Mouse (Mus musculus): Measurements from ENCODE around the gene Mad2l2. TPM values are rescaled to one million over a fixed set of nuclear protein-coding genes. Genes with fewer than 3 reads are reported as not detected.

The Mad2l2 gene
- polyA plus RNA-seq, 1 experiment from 2014 or later = 68.5 TPM

Small RNA genes lying within 50 kb of the gene (microRNA-seq; reads per million reads assigned to microRNA genes)
- gene Mir7022 (ENCODE audit: insufficient number of aligned reads) = not detected

Other genes with a start within 250 kb of the Mad2l2 start
- gene Mfn2, start 225.7 kb upstream of the Mad2l2 start, polyA plus RNA-seq (2014; fragmentation: Nextera tagmentation; extraction: Ambion mirVana) = 47.5 and 49.0 TPM in 2 replicates
- 21.6 and 26.6 TPM in 2 replicates for gene Plod1, start 193.6 kb upstream of the Mad2l2 start, polyA plus RNA-seq (2014; fragmentation: Nextera tagmentation; extraction: Ambion mirVana)
- gene 2510039O18Rik, start 189.5 kb upstream of the Mad2l2 start, polyA plus RNA-seq (2014; fragmentation: Nextera tagmentation; extraction: Ambion mirVana) = 16.3 and 16.7 TPM in 2 replicates
- not detected in 2 replicates for gene Nppb, start 144.6 kb upstream of the Mad2l2 start, polyA plus RNA-seq (2014; fragmentation: Nextera tagmentation; extraction: Ambion mirVana)
- gene Nppa, start 129.7 kb upstream of the Mad2l2 start, polyA plus RNA-seq (2014; fragmentation: Nextera tagmentation; extraction: Ambion mirVana) = 0.29 TPM in 1 of 2 replicates, not detected in the other
- 14.6 and 15.5 TPM in 2 replicates for gene Clcn6, start 91.6 kb upstream of the Mad2l2 start, polyA plus RNA-seq (2014; fragmentation: Nextera tagmentation; extraction: Ambion mirVana)
- 25.5 and 27.6 TPM in 2 replicates for gene Mthfr, start 91.3 kb upstream of the Mad2l2 start, polyA plus RNA-seq (2014; fragmentation: Nextera tagmentation; extraction: Ambion mirVana)
- gene Agtrap, start 42.4 kb upstream of the Mad2l2 start, polyA plus RNA-seq (2014; fragmentation: Nextera tagmentation; extraction: Ambion mirVana) = 15.0 and 15.6 TPM in 2 replicates
- gene Draxin, start 314 bp downstream of the Mad2l2 start, polyA plus RNA-seq (2014; fragmentation: Nextera tagmentation; extraction: Ambion mirVana) = 3.8 and 5.0 TPM in 2 replicates
- 10.2 and 13.6 TPM in 2 replicates for gene Fbxo6, start 21.8 kb downstream of the Mad2l2 start, polyA plus RNA-seq (2014; fragmentation: Nextera tagmentation; extraction: Ambion mirVana)
- 44.9 and 45.0 TPM in 2 replicates for gene Fbxo44, start 30.1 kb downstream of the Mad2l2 start, polyA plus RNA-seq (2014; fragmentation: Nextera tagmentation; extraction: Ambion mirVana)
- 0.87 and 0.91 TPM in 2 replicates for gene Fbxo2, start 30.2 kb downstream of the Mad2l2 start, polyA plus RNA-seq (2014; fragmentation: Nextera tagmentation; extraction: Ambion mirVana)
- 2.3 and 3.0 TPM in 2 replicates for gene Disp3, start 157.6 kb downstream of the Mad2l2 start, polyA plus RNA-seq (2014; fragmentation: Nextera tagmentation; extraction: Ambion mirVana)

Data from forebrain, embryonic 11.5 days (tissue).